Mouse (Mus musculus): ENCODE measurements around the gene Itch.
"Not testable (repeated sequence)": the region's sequence is repeated elsewhere in the genome, so short reads cannot be mapped to it uniquely, and the experiment has no call there.

Itch gene

DNA sequence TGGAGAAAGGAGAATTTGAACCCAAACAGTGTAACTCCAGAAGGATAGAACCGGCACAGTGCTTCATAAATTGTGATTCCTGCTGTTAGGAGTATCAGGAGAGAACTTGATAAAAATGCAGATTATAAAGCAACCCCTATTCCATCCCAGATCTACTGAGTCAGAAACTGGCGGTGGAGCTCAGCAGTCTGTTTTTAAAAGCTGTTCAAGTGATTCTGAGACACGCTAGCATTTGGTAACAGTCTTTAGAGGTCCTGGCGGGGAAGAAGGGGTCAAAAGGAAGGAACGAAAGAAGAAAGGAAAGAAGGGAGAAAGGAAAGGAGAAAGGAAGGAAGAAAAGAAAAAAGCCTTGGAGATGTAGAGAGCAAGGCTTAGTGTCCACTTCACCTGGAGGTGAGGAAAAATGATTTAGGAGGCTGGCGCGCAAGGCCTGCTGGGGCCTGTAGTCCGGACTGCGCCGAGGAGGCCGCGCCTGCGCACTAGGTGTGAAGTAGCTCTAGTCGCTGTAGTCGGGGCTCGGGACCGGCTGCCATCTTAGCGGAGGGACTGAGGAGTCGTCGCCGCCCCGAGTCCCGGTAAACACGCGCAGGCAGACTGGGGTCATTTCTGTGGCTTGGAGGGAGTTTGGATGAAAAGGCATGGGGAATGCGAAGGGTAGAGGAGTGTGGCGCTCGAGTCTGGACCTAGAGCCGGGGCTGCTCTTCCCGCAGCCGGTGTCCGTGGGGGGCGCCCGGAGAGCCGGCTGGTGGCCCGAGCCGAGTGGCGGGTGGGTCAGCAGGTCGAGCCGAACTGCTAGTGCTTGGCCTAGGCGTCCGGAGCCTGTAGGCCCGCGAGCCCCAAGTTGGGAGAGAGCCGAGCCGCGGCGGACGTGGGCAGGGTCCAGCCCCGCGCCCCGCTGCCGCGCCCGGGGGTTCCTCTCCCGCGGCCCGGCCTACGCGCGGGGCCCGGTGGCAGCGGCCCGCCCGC lies at the start of gene Itch:
Gene Itch (plus strand): TSS at position 499 of the 966 bp plus-strand sequence.
- DNase-seq: peak; percentile 94

DNA sequence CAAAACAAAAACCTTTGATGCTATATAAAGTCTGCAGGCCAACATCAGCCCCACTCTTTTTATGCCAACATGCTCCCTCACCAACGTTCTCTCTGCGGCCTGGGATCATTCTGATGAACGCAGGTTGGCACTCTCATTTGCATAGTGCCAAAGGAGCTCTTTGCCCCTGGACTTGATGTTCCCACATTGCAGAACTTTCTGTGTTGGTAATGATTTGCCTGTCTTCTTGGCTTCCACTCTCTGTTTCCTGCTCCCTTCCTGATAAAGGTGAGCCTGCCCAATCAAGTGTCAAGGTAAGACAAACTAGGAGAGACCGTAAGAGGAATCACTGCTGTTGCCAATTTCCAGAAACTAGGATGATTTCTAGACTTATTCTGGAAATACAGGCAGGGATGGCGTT lies 48.8 kb upstream of the Itch start:
- DNase-seq: no peak

GRCm38 (mm10) chr2:155086328-155086727 lies 47.0 kb upstream of the Itch start:
- peak; percentile 42 for DNase-seq

GRCm38 (mm10) chr2:155088264-155088663 lies 45.0 kb upstream of the Itch start:
- DNase-seq: no peak

- DNase-seq: no peak
Observed at GRCm38 (mm10) chr2:155090909-155091742, 42.2 kb upstream of the Itch start.

- DNase-seq: no peak
Observed at GRCm38 (mm10) chr2:155091743-155092075, 41.6 kb upstream of the Itch start.

- no peak for DNase-seq
Observed at GRCm38 (mm10) chr2:155093418-155093817, 39.9 kb upstream of the Itch start.

GRCm38 (mm10) chr2:155098720-155099380 lies 34.5 kb upstream of the Itch start:
- peak; percentile 58 for DNase-seq

DNA sequence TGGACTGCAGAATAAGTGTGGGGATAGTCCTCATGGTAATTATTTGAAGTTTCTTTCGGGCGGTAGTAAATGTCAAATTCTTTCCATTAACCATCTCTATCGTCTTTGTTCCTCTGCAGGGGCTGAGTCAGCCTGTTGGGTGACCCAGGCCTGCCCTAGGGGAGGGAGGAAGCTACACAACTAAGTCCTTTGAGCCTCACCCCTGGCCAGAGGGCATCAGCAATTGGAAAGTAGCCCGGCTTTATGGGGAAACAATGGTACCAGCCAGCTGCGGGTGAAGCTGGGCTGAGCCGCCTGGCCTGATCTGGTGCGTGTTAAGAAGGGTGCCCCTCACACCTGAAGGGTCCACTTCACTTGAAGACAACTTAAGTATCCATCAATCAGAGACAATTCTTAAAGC lies 33.9 kb upstream of the Itch start:
- DNase-seq: peak; percentile 23

DNA sequence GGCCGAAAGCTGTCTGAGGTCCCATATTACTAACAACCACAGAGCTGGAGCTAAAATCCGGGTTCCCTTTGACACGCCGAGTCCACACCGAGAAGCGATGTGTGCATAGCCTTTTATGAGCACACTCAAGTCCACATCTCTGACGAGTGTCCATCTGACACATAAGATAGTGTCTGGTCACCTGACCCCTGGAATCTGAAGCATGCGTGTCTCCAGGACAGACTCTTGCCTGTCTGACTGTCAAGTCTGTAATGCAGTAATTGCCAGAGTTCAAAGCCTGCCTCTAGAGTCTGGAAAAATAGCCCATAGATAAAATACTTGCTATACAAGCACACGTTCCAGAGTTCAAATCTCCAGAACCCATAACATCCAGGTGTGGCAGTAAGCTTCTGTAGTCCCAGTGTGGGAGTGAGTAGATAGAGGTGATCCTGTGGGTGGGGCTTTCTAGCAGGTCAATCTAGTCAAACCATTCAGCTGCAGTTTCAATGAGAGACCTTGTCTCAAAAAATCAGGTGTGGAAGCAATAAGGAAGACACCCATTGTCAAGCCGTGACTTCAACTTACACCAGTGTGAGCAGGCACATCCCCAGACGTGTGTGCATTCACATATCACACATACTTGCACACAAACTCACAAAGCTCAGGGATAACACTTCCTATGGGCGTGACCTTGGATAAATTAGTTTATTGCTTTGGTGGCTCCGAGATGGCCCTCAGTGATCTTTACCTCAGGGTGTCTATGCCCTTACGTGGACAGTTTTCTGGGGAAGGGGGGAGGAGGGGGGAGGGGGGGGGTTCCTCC lies 33.1 kb upstream of the Itch start:
- DNase-seq: no peak

- no peak for DNase-seq
Observed at GRCm38 (mm10) chr2:155100796-155101259, 32.5 kb upstream of the Itch start.

DNA sequence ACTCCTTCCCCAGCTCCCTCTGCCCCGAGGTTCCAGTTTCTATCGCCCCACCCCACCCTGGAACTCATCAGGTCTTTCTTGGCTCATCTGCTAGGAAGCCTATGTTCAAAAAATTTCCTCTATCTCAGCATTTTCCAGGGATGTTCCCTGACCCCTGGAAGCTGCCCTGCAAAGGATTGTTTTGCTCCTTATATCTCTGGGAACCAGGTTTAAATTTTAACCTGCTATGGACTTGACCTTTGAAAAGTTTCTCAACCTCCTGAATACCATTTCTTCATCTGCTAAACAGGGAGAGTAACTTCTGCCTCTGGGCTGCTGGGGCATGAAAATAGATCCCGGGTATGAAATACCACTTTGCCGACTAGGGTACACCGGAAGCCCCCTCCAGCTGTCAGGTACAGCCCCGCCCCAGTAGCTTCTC lies 31.5 kb upstream of the Itch start:
- no peak for DNase-seq

DNA sequence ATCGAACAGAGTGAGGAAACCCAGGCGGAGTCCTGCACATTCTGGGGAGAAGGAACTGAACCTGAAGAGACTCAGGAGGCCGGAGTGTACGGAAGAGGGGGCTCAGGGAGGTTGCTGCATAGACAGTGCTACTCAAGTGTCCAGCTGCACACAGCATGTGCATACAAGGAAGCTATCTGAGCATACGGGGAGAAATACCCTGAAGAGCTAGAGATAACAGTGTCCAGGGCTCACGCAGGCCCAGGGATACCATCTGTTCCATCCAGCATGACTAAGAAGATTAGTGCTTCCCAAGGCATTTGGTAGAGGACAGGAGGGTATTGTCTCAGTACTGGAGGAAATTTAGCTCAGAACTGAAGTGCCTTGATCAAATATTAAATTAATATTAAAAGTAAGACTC lies 29.7 kb upstream of the Itch start:
- DNase-seq: no peak

DNA sequence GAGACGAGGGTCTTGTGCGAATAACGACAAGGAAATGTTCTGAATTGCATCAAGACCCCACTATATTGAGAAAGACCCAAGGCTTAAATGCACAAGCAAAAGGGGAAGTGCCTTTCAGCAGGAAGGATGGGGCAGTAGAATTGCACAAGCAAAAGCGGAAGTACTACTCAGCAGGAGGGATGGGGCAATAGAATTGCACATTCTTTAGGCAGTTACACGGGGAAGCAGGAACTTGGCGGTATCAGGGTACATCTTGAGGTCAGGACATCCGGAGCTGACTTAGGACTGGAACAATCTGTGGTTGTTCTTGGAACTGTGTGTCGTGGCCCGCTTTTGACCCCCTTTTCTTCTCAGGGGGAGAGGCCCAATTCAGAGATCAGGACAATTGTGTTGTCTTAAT lies 26.0 kb upstream of the Itch start:
- not testable (repeated sequence) for DNase-seq

GRCm38 (mm10) chr2:155115216-155115830 lies 18.0 kb upstream of the Itch start:
- DNase-seq: no peak

GRCm38 (mm10) chr2:155133977-155134860 lies 910 bp downstream of the Itch start:
- DNase-seq: peak; percentile 22

DNA sequence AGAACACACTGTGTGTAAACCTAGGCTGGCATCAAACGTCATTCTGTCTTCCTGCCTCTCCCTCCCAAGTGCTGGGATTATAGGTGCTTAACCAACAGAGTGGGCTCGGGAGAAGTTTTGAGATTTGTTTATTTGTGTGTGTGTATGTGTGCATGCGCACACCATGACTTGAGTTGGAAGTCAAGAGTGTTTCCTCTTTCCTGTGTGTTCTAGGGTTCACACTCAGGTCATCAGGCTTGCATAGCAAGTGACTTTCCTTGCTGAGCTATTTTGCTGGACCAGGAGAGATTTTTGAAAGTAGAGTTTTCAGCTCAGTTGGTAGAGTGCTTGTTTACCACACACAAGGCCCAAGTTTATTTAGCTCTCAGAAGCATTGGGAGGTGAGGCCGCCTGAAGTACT lies 1.8 kb downstream of the Itch start:
- peak; percentile 40 for DNase-seq

DNA sequence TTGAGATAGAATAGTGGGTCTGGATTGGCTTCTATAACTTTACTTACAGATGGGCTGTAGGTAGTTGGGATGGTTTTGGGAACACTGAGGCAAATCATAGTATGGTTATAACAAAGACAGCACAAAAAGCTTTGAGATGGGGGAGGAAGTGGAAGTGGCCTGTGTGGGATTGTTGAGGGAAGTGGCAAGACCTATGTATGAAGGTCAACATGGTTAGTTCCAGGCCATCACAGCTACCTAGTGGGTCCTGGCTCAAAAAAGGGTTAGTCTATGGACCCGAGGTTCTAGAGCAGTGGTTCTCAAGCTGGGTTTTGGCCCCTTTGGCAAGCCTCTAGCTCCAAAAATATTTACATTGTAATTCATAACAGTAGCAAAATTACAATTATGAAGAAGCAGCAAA lies 2.2 kb downstream of the Itch start:
- peak; percentile 22 for DNase-seq

- DNase-seq: no peak
Observed at GRCm38 (mm10) chr2:155140986-155141385, 7.7 kb downstream of the Itch start.

DNA sequence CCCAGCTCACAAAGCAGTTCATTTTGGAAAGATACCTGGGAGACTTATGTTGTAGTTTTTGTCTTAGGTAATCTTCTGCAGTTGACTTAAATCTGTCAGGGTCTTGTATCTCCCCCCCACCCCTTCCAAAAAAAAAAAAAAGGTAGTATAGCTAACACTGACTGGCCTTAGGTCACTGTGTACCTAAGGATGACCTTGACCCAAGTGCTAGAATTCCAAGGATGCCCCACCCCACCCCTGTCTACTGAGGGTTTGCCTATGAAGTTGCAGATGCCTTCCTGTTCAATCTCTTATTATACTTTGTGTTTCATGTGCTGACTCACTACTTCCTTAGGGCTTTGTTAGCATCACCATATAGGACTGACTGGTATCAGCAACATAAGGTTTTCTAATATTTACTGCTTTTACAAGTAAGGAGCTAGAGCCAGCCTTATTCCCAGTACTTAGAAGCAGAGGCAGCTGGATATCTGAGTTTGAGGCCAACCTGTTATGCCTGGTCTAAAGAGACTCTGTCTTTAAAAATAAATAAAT lies 8.8 kb downstream of the Itch start:
- no peak for DNase-seq

All from lung, postnatal 36 days (tissue).